Mouse (Mus musculus): Measurements from ENCODE around the gene Retreg1.

DNA sequence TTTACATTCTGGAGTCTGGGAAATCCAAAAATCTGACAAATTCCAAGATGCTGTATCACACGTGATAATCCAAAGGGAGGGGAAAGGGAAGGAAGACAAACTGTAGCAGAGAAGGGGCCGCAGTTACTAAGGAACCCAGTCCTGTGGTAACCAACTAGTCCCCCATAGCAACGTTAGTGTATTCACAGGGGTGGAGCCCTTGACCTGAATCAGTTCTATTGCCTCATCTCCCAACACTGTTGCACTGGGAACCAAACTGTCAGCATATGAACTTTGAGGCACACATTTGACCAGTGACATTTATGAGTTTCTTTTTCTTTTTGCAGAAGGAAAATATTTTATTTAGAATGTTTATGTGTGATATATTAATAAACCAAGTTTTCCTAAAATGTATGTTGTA, 16.5 kb downstream of the Retreg1 start:
- no peak for TF ChIP-seq TCF12 (IDR thresholded peaks at IDR 0.05; ENCODE audit: insufficient read depth, poor library complexity, severe bottlenecking)
- TF ChIP-seq TCF3 (IDR thresholded peaks at IDR 0.05; ENCODE audit: insufficient read length, low read depth) = no peak
- TF ChIP-seq POLR2A (IDR thresholded peaks at IDR 0.05; ENCODE audit: insufficient read length, low read depth) = no peak

Measured in myocyte (in vitro differentiated cells).